21 mouse cellular contexts compared by ENCODE assay signal in genomic region chr1:38664261-38664660, GRCm38 (mm10). TPM values are rescaled to one million over a fixed set of nuclear protein-coding genes. Genes with fewer than 3 reads are reported as not detected.
DNase-seq lines count a peak whose midpoint lies in the region; ATAC-seq and TF ChIP-seq lines count a peak whose summit lies in the region.
"Had no signal": no experiment of that assay in that cellular context is flagged by ENCODE, and none has a peak within 500 bp of the region (broad histone marks: within the 10 kb centered on the region; RNA-seq: fewer than 3 reads in every experiment).

No protein-coding gene starts in this region.

- no peak for TF ChIP-seq POLR2A in CH12.LX (IDR thresholded peaks at IDR 0.05; ENCODE audit: low read depth, low read length)
- TF ChIP-seq POLR2A in bone marrow, adult 2 months (IDR thresholded peaks at IDR 0.05; ENCODE audit: borderline replicate concordance, control insufficient read depth, low read depth, low read length): no peak
- TF ChIP-seq POLR2A in small intestine, adult 2 months (IDR thresholded peaks at IDR 0.05; ENCODE audit: low read depth, low read length): no peak

- TF ChIP-seq RAD21 in CH12.LX (IDR thresholded peaks at IDR 0.05; ENCODE audit: low read depth, low read length): no peak

- peak overlapping the region; percentile 30 for H3K4me2 ChIP-seq in CH12.LX (ENCODE audit: insufficient read depth, low read depth, poor library complexity, severe bottlenecking)
- H3K4me2 ChIP-seq: embryonic facial prominence, embryonic 12.5 days; forebrain, embryonic 15.5 days; hindbrain, embryonic 13.5 days; lung, embryonic 15.5 days; midbrain, embryonic 15.5 days had no signal

- dilution Hi-C loops in CH12.LX (cut with MboI; ENCODE audit: extremely low pct_ligation_motif_present, extremely low pct_unique_long_range_greater_than_20kb, low sequenced_read_pairs): no loop called here

- H3K4me3 ChIP-seq in megakaryocyte, embryonic 14.5 days (replicated peaks): peak overlapping the region; percentile 87
- H3K4me3 ChIP-seq in CH12.LX (replicated peaks in 1 of 3; ENCODE audit: low read depth in 2 of 3, low read length in 2 of 3, poor library complexity in 1 of 3): peak overlapping the region; percentile 53 to 62 (median 60)
- H3K4me3 ChIP-seq in bone marrow, adult 2 months (replicated peaks; ENCODE audit: control insufficient read depth, low read depth, low read length): peak overlapping the region; percentile 84
- H3K4me3 ChIP-seq in small intestine, adult 2 months (ENCODE audit: low read depth, low read length): peak overlapping the region; percentile 5; the same call in 1 of the 2 replicates
- H3K4me3 ChIP-seq in left cerebral cortex, adult 2 months: no peak overlapping the region
- H3K4me3 ChIP-seq: embryonic facial prominence, embryonic 12.5 days; forebrain, embryonic 15.5 days; hindbrain, embryonic 13.5 days; lung, embryonic 15.5 days; midbrain, embryonic 15.5 days; myocyte had no signal

- DNase-seq in CH12.LX (ENCODE audit: extremely low read depth) (no peak), MN1 (ENCODE audit: low spot score) (no peak)
- DNase-seq in left cerebral cortex, adult 2 months (ENCODE audit: extremely low spot score in 1 of 2, low spot score in 2 of 2): no peak
- DNase-seq: adrenal gland, adult 2 months; cerebellum, adult 9-10 months; gastrocnemius, postnatal 25 days; kidney, adult 8-10 months; kidney, postnatal 14 days; left cerebral cortex, postnatal 4 days; right cerebral cortex, postnatal 14 days had no signal

- H3K27me3 ChIP-seq in megakaryocyte, embryonic 14.5 days (replicated peaks): no peaks in the 10 kb centered on the region
- no peaks in the 10 kb centered on the region for H3K27me3 ChIP-seq in CH12.LX (replicated peaks)
- H3K27me3 ChIP-seq in small intestine, adult 2 months (ENCODE audit: control insufficient read depth, insufficient read depth, low read length): no peaks in the 10 kb centered on the region
- H3K27me3 ChIP-seq: embryonic facial prominence, embryonic 12.5 days; forebrain, embryonic 15.5 days; hindbrain, embryonic 13.5 days; lung, embryonic 15.5 days; midbrain, embryonic 15.5 days had no signal

- in situ Hi-C loops in CH12.LX (cut with MboI; ENCODE audit: low pct_ligation_motif_present, low pct_unique_long_range_greater_than_20kb, low sequenced_read_pairs): no loop called here

- 7% methylated on average over 4 of the region's 4 CpGs for WGBS in bone marrow, adult 2 months
- 81% methylated on average over 4 of the region's 4 CpGs for WGBS in small intestine, adult 2 months

- TF ChIP-seq CTCF in CH12.LX (conservative IDR thresholded peaks at IDR 0.05 in 1 of 2, IDR thresholded peaks at IDR 0.05 in 1 of 2; ENCODE audit: low read depth in 2 of 2, low read length in 2 of 2): no peak
- TF ChIP-seq CTCF in bone marrow, adult 2 months (IDR thresholded peaks at IDR 0.05; ENCODE audit: control insufficient read depth, insufficient read depth, low read length): no peak
- TF ChIP-seq CTCF in small intestine, adult 2 months (IDR thresholded peaks at IDR 0.05; ENCODE audit: extremely low read depth, insufficient read length, insufficient replicate concordance, low read depth, low read length): no peak
- no peak for TF ChIP-seq CTCF in left cerebral cortex, adult 2 months (IDR thresholded peaks at IDR 0.05)

- ATAC-seq in megakaryocyte, adult 5-6 weeks (ENCODE audit: poor library complexity, severe bottlenecking): no peak
- ATAC-seq: forebrain, embryonic 15.5 days; midbrain, embryonic 15.5 days had no signal

- H3K27ac ChIP-seq in CH12.LX (ENCODE audit: insufficient read depth, low read depth): peak overlapping the region; percentile 57
- peak overlapping the region; percentile 94 for H3K27ac ChIP-seq in bone marrow, adult 2 months (ENCODE audit: control insufficient read depth, insufficient read depth, low read depth, low read length, poor library complexity)
- H3K27ac ChIP-seq in small intestine, adult 2 months (ENCODE audit: insufficient read depth, low read depth, low read length): no peak overlapping the region
- no peak overlapping the region for H3K27ac ChIP-seq in left cerebral cortex, adult 2 months
- H3K27ac ChIP-seq: embryonic facial prominence, embryonic 12.5 days; forebrain, embryonic 15.5 days; hindbrain, embryonic 13.5 days; lung, embryonic 15.5 days; macrophage; midbrain, embryonic 15.5 days had no signal

- no peak overlapping the region for H3K9ac ChIP-seq in CH12.LX (ENCODE audit: insufficient read depth, low read depth)
- H3K9ac ChIP-seq: embryonic facial prominence, embryonic 12.5 days; forebrain, embryonic 15.5 days; hindbrain, embryonic 13.5 days; lung, embryonic 15.5 days; midbrain, embryonic 15.5 days had no signal

- no peak for TF ChIP-seq EP300 in CH12.LX (IDR thresholded peaks at IDR 0.05; ENCODE audit: low read length)

- H3K9me3 ChIP-seq in megakaryocyte, embryonic 14.5 days: no peaks in the 10 kb centered on the region
- H3K9me3 ChIP-seq in CH12.LX (replicated peaks; ENCODE audit: low read length): no peaks in the 10 kb centered on the region
- H3K9me3 ChIP-seq: embryonic facial prominence, embryonic 12.5 days; forebrain, embryonic 15.5 days; hindbrain, embryonic 13.5 days; lung, embryonic 15.5 days; midbrain, embryonic 15.5 days had no signal

- H3K79me2 ChIP-seq in CH12.LX (replicated peaks; ENCODE audit: control insufficient read depth, extremely low read depth, insufficient read depth, poor library complexity, severe bottlenecking): no peaks in the 10 kb centered on the region

- peaks cover 3% of the 10 kb centered on the region for H3K36me3 ChIP-seq in megakaryocyte, embryonic 14.5 days (replicated peaks; ENCODE audit: low read length)
- peaks cover 0 to 5% of the 10 kb centered on the region in 2 experiments for H3K36me3 ChIP-seq in CH12.LX (replicated peaks in 1 of 2; ENCODE audit: control insufficient read depth in 1 of 2, insufficient read depth in 1 of 2, low read length in 1 of 2)
- H3K36me3 ChIP-seq in small intestine, adult 2 months (ENCODE audit: control insufficient read depth, insufficient read depth, low read length): no peaks in the 10 kb centered on the region
- H3K36me3 ChIP-seq: embryonic facial prominence, embryonic 12.5 days; forebrain, embryonic 15.5 days; hindbrain, embryonic 13.5 days; lung, embryonic 15.5 days; midbrain, embryonic 15.5 days had no signal

- peaks cover 77% of the 10 kb centered on the region for H3K4me1 ChIP-seq in megakaryocyte, embryonic 14.5 days
- peaks cover 26 to 51% of the 10 kb centered on the region in 2 experiments for H3K4me1 ChIP-seq in CH12.LX (ENCODE audit: control insufficient read depth in 1 of 2, insufficient read depth in 2 of 2)
- H3K4me1 ChIP-seq in bone marrow, adult 2 months (ENCODE audit: control insufficient read depth, insufficient read depth, low read length): peaks cover 2% of the 10 kb centered on the region; the same call in 1 of the 2 replicates
- H3K4me1 ChIP-seq in small intestine, adult 2 months (ENCODE audit: control insufficient read depth, insufficient read depth, insufficient read length, low read length): no peaks in the 10 kb centered on the region
- H3K4me1 ChIP-seq: forebrain, embryonic 15.5 days; hindbrain, embryonic 13.5 days; midbrain, embryonic 15.5 days had no signal

- intact Hi-C loops in left cerebral cortex, adult 2 months (cut with DNase I): no loop called here

TF ChIP-seq in CH12.LX, 34 proteins besides CTCF, POLR2A, EP300 and RAD21:
- no peak for TF ChIP-seq KAT2A (IDR thresholded peaks at IDR 0.05; ENCODE audit: insufficient replicate concordance, low read length)
- no peak for TF ChIP-seq SIN3A (IDR thresholded peaks at IDR 0.05; ENCODE audit: low read length)
- no peak for TF ChIP-seq CHD2 (IDR thresholded peaks at IDR 0.05; ENCODE audit: low read length)
- no peak for TF ChIP-seq ZMIZ1 (IDR thresholded peaks at IDR 0.05; ENCODE audit: low read depth, low read length)
- no peak for TF ChIP-seq BHLHE40 (IDR thresholded peaks at IDR 0.05; ENCODE audit: low read depth, low read length)
- TF ChIP-seq MYC (IDR thresholded peaks at IDR 0.05; ENCODE audit: low read depth, low read length): 0 out of 2 replicates have a peak, but pooled peaks have one; percentile 5

RNA-seq across cellular contexts. Expression of gene Aff3, which starts 0.5 kb away (rescaled TPM):
- polyA plus RNA-seq in megakaryocyte, embryonic 14.5 days (2012; ENCODE audit: insufficient read depth, low replicate concordance): 0.92 and 4.4 TPM in 2 replicates
- total RNA-seq in megakaryocyte, adult 5-6 weeks (2015): 2.2 and 2.6 TPM in 2 replicates
- total RNA-seq in megakaryocyte, adult 5-6 weeks (2017): 2.2 and 2.4 TPM in 2 replicates
- total RNA-seq in CH12.LX (2012; rRNA removed) (5.1 and 6.3 TPM in 2 replicates), CH12.LX (2014; rRNA removed) (7.7 TPM in 2 replicates)
- 29.8 and 29.9 TPM in 2 replicates for polyA plus RNA-seq in CH12.LX (2012; ENCODE audit: insufficient read length, low read depth)
- 20.5 and 21.5 TPM in 2 replicates for polyA plus RNA-seq in bone marrow, adult 2 months (2011; ENCODE audit: insufficient read depth, insufficient read length, low replicate concordance, missing spikeins)
- polyA plus RNA-seq in small intestine, adult 2 months (2012; rRNA removed): 1.2 and 1.5 TPM in 2 replicates
- 100 to 1,000 TPM in 1 of 2 experiments, 10 to 100 TPM in 1; 98.8 to 108 TPM for total RNA-seq in left cerebral cortex, adult 2 months (2021)
- polyA plus RNA-seq: myocyte had no signal

Comparison
In these comparisons a context has a peak if more than half of its experiments do, and no peak if none do; other contexts are left out.
1. H3K27ac ChIP-seq: peak in CH12.LX (single experiment) and bone marrow, adult 2 months (single experiment); none in small intestine, adult 2 months (single experiment) and left cerebral cortex, adult 2 months (single experiment).